Mouse (Mus musculus) forebrain, embryonic 10.5 days (tissue): ENCODE measurements around the gene Gm2026. TPM values are rescaled to one million over a fixed set of nuclear protein-coding genes. Genes with fewer than 3 reads are reported as not detected.
"Not testable (repeated sequence)": the region's sequence is repeated elsewhere in the genome, so short reads cannot be mapped to it uniquely, and the experiment has no call there.

Experiments used
- DNase-seq: peaks from one replicate; pipeline ENCODE4 v3.0.0-alpha.2; 2017; ENCODE audit warnings: low spot score; ENCODE audit errors: extremely low spot score
- H3K27ac ChIP-seq: fragments of 300-500 bp; sonication (generic); 2 replicates; pipeline ENCODE4 v1.5.1; 2016; ENCODE audit warnings: mild to moderate bottlenecking
- H3K27me3 ChIP-seq: fragments of 300-500 bp; sonication (generic); 2 replicates; pipeline ENCODE4 v1.6.1; 2016; ENCODE audit warnings: mild to moderate bottlenecking; ENCODE audit not compliant: poor library complexity, severe bottlenecking
- H3K36me3 ChIP-seq: fragments of 300-500 bp; sonication (generic); replicated peaks from 2 replicates; pipeline ENCODE4 v1.6.1; 2016; ENCODE audit warnings: mild to moderate bottlenecking, moderate library complexity
- H3K4me1 ChIP-seq: fragments of 300-500 bp; sonication (generic); 2 replicates; pipeline ENCODE4 v1.6.1; 2016
- H3K4me3 ChIP-seq: fragments of 300-500 bp; sonication (generic); 2 replicates; pipeline ENCODE4 v1.5.1; 2016; ENCODE audit warnings: mild to moderate bottlenecking, moderate library complexity
- H3K9me3 ChIP-seq: fragments of 300-500 bp; sonication (generic); 2 replicates; pipeline ENCODE4 v1.6.1; 2016; ENCODE audit warnings: mild to moderate bottlenecking, moderate library complexity
- WGBS: fragments of 180-500 bp; shearing (Covaris S2); methylation state at CpG from one replicate; pipeline ENCODE4 v1.1.7; 2016; 5-methylcytosine and 5-hydroxymethylcytosine counted together
- polyA plus RNA-seq: library from polyadenylated mRNA; unstranded; fragments of >200 nt; fragmentation: Nextera tagmentation; extraction: Ambion mirVana; gene quantifications from 2 replicates; pipeline ENCODE4 v1.2.1, GENCODE M21; 2016

Gm2026 gene
- polyA plus RNA-seq = 33.8 and 35.3 TPM in 2 replicates

- not testable (repeated sequence) for DNase-seq, H3K9me3 ChIP-seq, H3K4me3 ChIP-seq, H3K27me3 ChIP-seq, H3K36me3 ChIP-seq, H3K27ac ChIP-seq, H3K4me1 ChIP-seq
- WGBS = no CpG with 5 or more reads among the region's 4 CpGs
These were observed at the start of gene Gm2026 for GRCm38 (mm10) chr2:175965031-175965430. Gene Gm2026, plus strand, starts transcription at chr2:175965331.

GRCm38 (mm10) chr2:175931000-175931399 lies 34.1 kb upstream of the Gm2026 start, which contains the start of gene Zfp966:
Gene Zfp966, minus strand, starts transcription at chr2:175931100.
- no CpG with 5 or more reads among the region's 6 CpGs for WGBS
- not testable (repeated sequence) for H3K4me3 ChIP-seq, H3K9me3 ChIP-seq, H3K27ac ChIP-seq, DNase-seq, H3K27me3 ChIP-seq, H3K4me1 ChIP-seq, H3K36me3 ChIP-seq

Other genes with a start within 250 kb of the Gm2026 start
- gene Gm2007, start 223.8 kb upstream of the Gm2026 start, polyA plus RNA-seq = not detected in 2 replicates
- 2.1 and 6.4 TPM in 2 replicates for gene Gm14288, start 164.2 kb upstream of the Gm2026 start, polyA plus RNA-seq
- 28.5 and 32.7 TPM in 2 replicates for gene Gm6710, start 96.1 kb upstream of the Gm2026 start, polyA plus RNA-seq
- 6.4 and 6.8 TPM in 2 replicates for gene Zfp966, start 34.2 kb upstream of the Gm2026 start, polyA plus RNA-seq
- gene Gm2004, start 184.5 kb downstream of the Gm2026 start, polyA plus RNA-seq = 1.2 and 2.5 TPM in 2 replicates